Mouse (Mus musculus): Measurements from ENCODE around the gene Zic1. TPM values are rescaled to one million over a fixed set of nuclear protein-coding genes. Genes with fewer than 3 reads are reported as not detected.

Zic1 gene
- polyA plus RNA-seq, 1 experiment: 1,121 TPM

DNA sequence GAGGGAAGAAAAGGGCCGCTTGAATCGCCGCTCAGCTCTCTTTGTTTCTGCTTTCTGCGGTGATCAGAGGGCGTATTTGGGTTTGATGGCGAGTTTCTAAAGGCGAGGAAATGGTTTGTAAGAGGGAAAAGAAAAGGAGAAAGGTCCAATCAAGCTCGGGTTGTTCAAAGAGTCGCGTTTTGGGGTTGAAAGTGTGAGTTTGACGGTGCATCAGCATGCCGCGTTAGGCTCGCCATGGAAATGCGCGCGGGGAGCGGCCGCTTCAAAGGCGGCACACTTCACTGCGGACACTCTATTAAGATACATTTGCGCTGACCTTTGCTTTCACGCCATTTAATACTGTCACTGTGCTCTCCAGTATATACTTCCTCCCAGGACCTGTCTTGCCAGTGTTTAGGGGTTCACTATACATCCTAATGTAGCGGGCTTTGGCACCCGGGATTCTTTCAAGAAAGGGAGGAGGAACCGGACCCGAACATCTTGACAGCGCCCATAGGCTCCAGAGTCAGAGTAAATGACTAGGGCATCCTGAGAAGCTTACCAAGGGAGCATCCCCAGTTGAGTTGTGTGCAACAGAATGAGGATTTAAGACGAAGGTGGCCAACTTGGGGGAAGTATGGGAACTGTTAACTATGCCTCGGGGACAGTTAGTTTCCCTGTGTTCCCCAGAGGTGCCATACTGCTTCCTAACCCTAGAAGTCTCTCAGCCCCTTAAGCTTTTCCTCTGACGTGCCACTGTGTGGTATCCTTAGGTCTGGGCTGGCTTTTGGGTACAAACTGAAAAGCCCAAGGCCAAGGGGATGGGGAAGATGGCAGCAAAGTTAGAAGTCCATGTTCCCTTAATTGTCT is 21.5 kb upstream of the Zic1 start:
- Histone ChIP-seq H3K27me3 (ENCODE audit: control insufficient read depth, insufficient read depth, low read length) (no peaks in the 10 kb centered on the region), H3K27ac (ENCODE audit: insufficient read depth, low read length) (peak overlapping the region; percentile 97), H3K4me1 (ENCODE audit: control insufficient read depth, insufficient read depth, low read length) (peaks cover 22% of the 10 kb centered on the region), H3K4me3 (replicated peaks; ENCODE audit: insufficient read depth, low read depth, low read length) (peak overlapping the region; percentile 52)
- DNase-seq: peak; percentile 53 to 68
- 9% methylated on average over 31 of the region's 31 CpGs for WGBS
- TF ChIP-seq POLR2A (IDR thresholded peaks at IDR 0.05; ENCODE audit: borderline replicate concordance, insufficient read depth, low read length): no peak
- no peak for TF ChIP-seq CTCF (IDR thresholded peaks at IDR 0.05; ENCODE audit: borderline replicate concordance, insufficient read depth, low read depth, low read length)

DNA sequence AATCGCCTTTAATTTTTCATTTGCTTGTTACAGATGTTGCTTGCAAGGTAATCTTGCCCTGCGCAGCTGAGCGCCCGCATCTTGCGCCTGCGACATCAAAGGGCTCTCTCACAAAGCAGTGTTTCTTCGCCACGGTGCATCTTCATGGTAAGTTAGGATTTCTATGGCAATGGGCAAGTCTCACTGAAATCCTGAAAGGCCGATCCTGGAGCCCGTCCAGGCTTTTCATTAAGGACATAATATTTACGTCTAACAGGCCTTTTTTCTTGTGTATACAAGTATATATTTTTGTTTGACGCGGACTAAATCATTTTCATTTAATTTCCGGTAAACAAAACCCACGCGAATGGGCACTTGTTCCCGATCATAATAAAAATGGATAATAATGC is 20.9 kb upstream of the Zic1 start:
- DNase-seq: peak; percentile 44 to 46
- Histone ChIP-seq H3K27me3 (ENCODE audit: control insufficient read depth, insufficient read depth, low read length) (no peaks in the 10 kb centered on the region), H3K4me3 (replicated peaks; ENCODE audit: insufficient read depth, low read depth, low read length) (peak overlapping the region; percentile 52), H3K4me1 (ENCODE audit: control insufficient read depth, insufficient read depth, low read length) (peaks cover 22% of the 10 kb centered on the region), H3K27ac (ENCODE audit: insufficient read depth, low read length) (peak overlapping the region; percentile 97)
- WGBS: 21% methylated on average over 17 of the region's 17 CpGs
- TF ChIP-seq POLR2A (IDR thresholded peaks at IDR 0.05; ENCODE audit: borderline replicate concordance, insufficient read depth, low read length) (no peak), CTCF (IDR thresholded peaks at IDR 0.05; ENCODE audit: borderline replicate concordance, insufficient read depth, low read depth, low read length) (no peak)

- Histone ChIP-seq H3K4me3 (replicated peaks; ENCODE audit: insufficient read depth, low read depth, low read length) (no peak overlapping the region), H3K27ac (ENCODE audit: insufficient read depth, low read length) (peak overlapping the region; percentile 97; the same call in 1 of the 2 replicates), H3K27me3 (ENCODE audit: control insufficient read depth, insufficient read depth, low read length) (no peaks in the 10 kb centered on the region), H3K4me1 (ENCODE audit: control insufficient read depth, insufficient read depth, low read length) (peaks cover 22% of the 10 kb centered on the region)
- WGBS: 28% methylated on average over 8 of the region's 8 CpGs
- no peak for DNase-seq
- TF ChIP-seq CTCF (IDR thresholded peaks at IDR 0.05; ENCODE audit: borderline replicate concordance, insufficient read depth, low read depth, low read length) (no peak), POLR2A (IDR thresholded peaks at IDR 0.05; ENCODE audit: borderline replicate concordance, insufficient read depth, low read length) (no peak)
Measured at GRCm38 (mm10) chr9:91385561-91386430, 20.2 kb upstream of the Zic1 start.

DNA sequence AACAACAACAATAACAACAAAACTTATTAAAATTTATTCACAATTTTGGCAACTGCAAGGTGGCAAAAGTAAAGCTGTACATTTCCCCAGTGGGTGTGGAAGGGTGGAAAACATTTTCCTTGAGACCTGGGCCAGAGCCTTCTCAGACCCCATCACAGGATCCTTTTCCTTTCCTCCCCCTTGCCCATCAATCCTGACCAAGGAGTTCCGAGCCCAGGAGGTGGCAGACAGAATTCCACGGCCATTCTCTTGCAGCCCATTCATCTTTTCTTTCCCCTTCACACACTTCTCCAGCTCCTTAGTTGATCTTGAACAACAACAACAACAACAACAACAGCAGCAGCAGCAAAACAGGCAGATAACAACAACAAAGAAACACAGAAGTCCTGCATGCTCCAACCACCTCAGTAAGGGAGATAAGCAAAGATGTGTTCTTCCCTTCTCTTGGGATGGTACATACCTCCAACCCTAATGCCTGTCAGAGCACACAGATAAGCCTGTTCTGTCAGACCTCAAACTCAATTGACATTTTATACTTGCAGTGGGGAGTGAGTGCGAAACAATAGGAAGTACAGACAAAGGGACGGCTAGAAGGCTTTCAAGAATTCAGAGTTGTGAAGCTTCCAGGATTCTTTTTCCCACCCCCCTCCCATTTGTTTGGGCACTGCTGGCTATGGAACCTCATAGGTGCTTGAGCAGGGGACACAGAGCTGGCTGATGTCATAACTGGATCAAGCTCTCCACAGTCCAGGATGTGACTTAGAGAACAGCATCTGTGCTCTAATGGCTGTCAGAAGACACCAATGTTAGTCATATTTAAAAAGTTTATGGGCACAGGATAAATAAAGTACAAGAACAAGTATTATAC is 19.3 kb upstream of the Zic1 start:
- H3K27me3 ChIP-seq (ENCODE audit: control insufficient read depth, insufficient read depth, low read length): no peaks in the 10 kb centered on the region
- no peak for TF ChIP-seq POLR2A (IDR thresholded peaks at IDR 0.05; ENCODE audit: borderline replicate concordance, insufficient read depth, low read length)
- TF ChIP-seq CTCF (IDR thresholded peaks at IDR 0.05; ENCODE audit: borderline replicate concordance, insufficient read depth, low read depth, low read length): no peak
- 51% methylated on average over 4 of the region's 4 CpGs for WGBS
- peaks cover 22% of the 10 kb centered on the region for H3K4me1 ChIP-seq (ENCODE audit: control insufficient read depth, insufficient read depth, low read length)
- H3K27ac ChIP-seq (ENCODE audit: insufficient read depth, low read length): peak overlapping the region; percentile 97
- no peak overlapping the region for H3K4me3 ChIP-seq (replicated peaks; ENCODE audit: insufficient read depth, low read depth, low read length)
- no peak for DNase-seq

- 9% methylated on average over 30 of the region's 30 CpGs for WGBS
- no peaks in the 10 kb centered on the region for H3K27me3 ChIP-seq (ENCODE audit: control insufficient read depth, insufficient read depth, low read length)
- peak overlapping the region; percentile 49 for H3K4me3 ChIP-seq (replicated peaks; ENCODE audit: insufficient read depth, low read depth, low read length)
- TF ChIP-seq POLR2A (IDR thresholded peaks at IDR 0.05; ENCODE audit: borderline replicate concordance, insufficient read depth, low read length) (no peak), CTCF (IDR thresholded peaks at IDR 0.05; ENCODE audit: borderline replicate concordance, insufficient read depth, low read depth, low read length) (no peak)
- H3K27ac ChIP-seq (ENCODE audit: insufficient read depth, low read length): peak overlapping the region; percentile 99
- DNase-seq: peak; percentile 61 to 74
- H3K4me1 ChIP-seq (ENCODE audit: control insufficient read depth, insufficient read depth, low read length): peaks cover 22% of the 10 kb centered on the region
Measured at GRCm38 (mm10) chr9:91384136-91384500, 18.5 kb upstream of the Zic1 start.

DNA sequence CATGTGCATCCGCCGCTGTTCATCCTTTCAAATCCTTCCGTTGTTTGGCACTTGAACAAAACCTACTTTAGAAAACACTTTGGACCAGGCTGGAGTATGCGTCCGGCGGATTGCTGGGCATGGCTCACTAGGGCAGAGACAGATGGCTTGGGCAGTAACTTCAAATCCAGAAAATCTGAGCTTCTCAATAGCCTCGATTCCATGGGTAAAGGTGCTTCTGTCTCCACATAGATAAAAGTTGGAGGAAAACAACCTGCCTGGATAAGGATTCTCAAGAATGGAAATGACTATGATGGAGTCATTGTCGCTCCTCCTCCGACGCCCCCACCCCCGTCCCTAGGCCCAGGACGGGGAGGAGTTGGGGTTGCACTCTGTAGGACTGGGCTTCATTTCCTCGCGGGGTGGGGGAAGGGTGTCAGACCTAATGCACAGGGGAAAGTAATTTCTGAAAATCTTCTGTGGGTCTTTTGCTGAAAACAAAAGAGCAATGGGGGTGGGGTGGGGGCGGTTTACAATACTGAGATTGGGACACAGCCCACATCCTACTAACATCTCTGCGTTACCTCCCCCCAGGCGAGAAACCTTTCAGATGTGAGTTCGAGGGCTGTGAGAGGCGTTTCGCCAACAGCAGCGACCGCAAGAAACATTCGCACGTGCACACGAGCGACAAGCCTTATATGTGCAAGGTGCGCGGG is 18.0 kb upstream of the Zic1 start:
- peak overlapping the region; percentile 99 for H3K27ac ChIP-seq (ENCODE audit: insufficient read depth, low read length)
- H3K4me1 ChIP-seq (ENCODE audit: control insufficient read depth, insufficient read depth, low read length): peaks cover 22% of the 10 kb centered on the region
- 3% methylated on average over 28 of the region's 28 CpGs for WGBS
- no peaks in the 10 kb centered on the region for H3K27me3 ChIP-seq (ENCODE audit: control insufficient read depth, insufficient read depth, low read length)
- peak overlapping the region; percentile 49 for H3K4me3 ChIP-seq (replicated peaks; ENCODE audit: insufficient read depth, low read depth, low read length)
- peak; percentile 80 to 90 for DNase-seq
- no peak for TF ChIP-seq CTCF (IDR thresholded peaks at IDR 0.05; ENCODE audit: borderline replicate concordance, insufficient read depth, low read depth, low read length)
- peak; percentile 48; the same call in 1 of the 2 replicates for TF ChIP-seq POLR2A (IDR thresholded peaks at IDR 0.05; ENCODE audit: borderline replicate concordance, insufficient read depth, low read length)

Measured in cerebellum, adult 2 months (tissue).